Mouse (Mus musculus) liver, embryonic 14.5 days (tissue): Measurements from ENCODE around the gene Thnsl1. TPM values are rescaled to one million over a fixed set of nuclear protein-coding genes. Genes with fewer than 3 reads are reported as not detected.
A peak's percentile ranks its signal among the peaks of the same experiment; 100 is the strongest.
"Not testable (repeated sequence)": the region's sequence is repeated elsewhere in the genome, so short reads cannot be mapped to it uniquely, and the experiment has no call there.

ENCODE experiments used
- ATAC-seq: fragments of 200-750 bp; cut with Nextera tagmentation; 2 replicates; pipeline ENCODE4 v1.8.0; 2017; ENCODE audit warnings: moderate number of reproducible peaks, mild to moderate bottlenecking, moderate library complexity; ENCODE audit not compliant: insufficient read depth
- DNase-seq, 3 experiments: peaks; one replicate each; pipeline ENCODE4 v3.0.0-alpha.2; 2012 to 2013; ENCODE audit warnings: low read depth in 3 of 3, low spot score in 3 of 3
- H3K27ac ChIP-seq: fragments of 300-500 bp; sonication (generic); 2 replicates; pipeline ENCODE4 v1.5.1; 2014; ENCODE audit warnings: moderate library complexity, mild to moderate bottlenecking, control low read depth, inconsistent platforms
- H3K27me3 ChIP-seq: fragments of 300-500 bp; sonication (generic); 2 replicates; pipeline ENCODE4 v1.6.1; 2014; ENCODE audit warnings: mild to moderate bottlenecking, low read length, moderate library complexity; ENCODE audit not compliant: control insufficient read depth, insufficient read depth
- H3K36me3 ChIP-seq: fragments of 300-500 bp; sonication (generic); replicated peaks from 2 replicates; pipeline ENCODE4 v1.6.1; 2014; ENCODE audit warnings: low read depth; ENCODE audit not compliant: control insufficient read depth, insufficient read depth
- H3K4me1 ChIP-seq, 2 experiments: fragments of 200-500 bp in 1 of 2; fragments of 300-500 bp in 1 of 2; sonication (generic) in 1 of 2; replicated peaks; 2 replicates each; pipeline ENCODE4 v1.6.1; 2012 to 2014; ENCODE audit warnings: antibody characterized with exemption in 1 of 2, inconsistent platforms in 1 of 2, low read length in 1 of 2; ENCODE audit not compliant: control insufficient read depth in 2 of 2, insufficient read depth in 2 of 2
- H3K4me2 ChIP-seq: fragments of 300-500 bp; sonication (generic); 2 replicates; pipeline ENCODE4 v1.6.1; 2014; ENCODE audit warnings: low read depth, mild to moderate bottlenecking, control low read depth, moderate library complexity
- H3K4me3 ChIP-seq, 2 experiments: fragments of 200-500 bp in 1 of 2; fragments of 300-500 bp in 1 of 2; sonication (generic) in 1 of 2; 2 replicates each; pipeline ENCODE4 v1.5.1; 2012 to 2014; ENCODE audit warnings: low read depth in 2 of 2, low read length in 2 of 2, mild to moderate bottlenecking in 2 of 2, control low read depth in 1 of 2, inconsistent platforms in 1 of 2, moderate library complexity in 1 of 2; ENCODE audit not compliant: insufficient read depth in 1 of 2
- H3K9ac ChIP-seq: fragments of 300-500 bp; sonication (generic); replicated peaks from 2 replicates; pipeline ENCODE4 v1.6.1; 2014; ENCODE audit warnings: mild to moderate bottlenecking, control low read depth, moderate library complexity
- H3K9me3 ChIP-seq: fragments of 300-500 bp; sonication (generic); 2 replicates; pipeline ENCODE4 v1.6.1; 2016; ENCODE audit warnings: low read length, mixed read lengths; ENCODE audit not compliant: control insufficient read depth
- CTCF ChIP-seq: IDR thresholded peaks from 2 replicates; pipeline ENCODE4 v1.5.1; 2016; ENCODE audit warnings: antibody characterized with exemption, low read depth, control low read depth
- EP300 ChIP-seq: IDR thresholded peaks from 2 replicates; pipeline ENCODE4 v1.6.1; 2016; ENCODE audit warnings: antibody characterized with exemption, low read depth
- WGBS: fragments of 180-500 bp; shearing (Covaris S2); extraction: QIAGEN DNeasy Blood & Tissue Kit; methylation state at CpG from one replicate; pipeline ENCODE4 v1.1.7; 2014; ENCODE audit not compliant: insufficient replicate concordance; 5-methylcytosine and 5-hydroxymethylcytosine counted together
- polyA plus RNA-seq, 2 experiments: library from polyadenylated mRNA; depleted of rRNA in 1 of 2; stranded (reverse) in 1 of 2; unstranded in 1 of 2; fragments of >200 nt; fragmentation: Nextera tagmentation in 1 of 2; extraction: Ambion mirVana in 1 of 2; gene quantifications; 2 replicates each; pipeline versions ENCODE4 v1.2.1 to v1.2.3; 2012 to 2014

The Thnsl1 gene
- polyA plus RNA-seq, 2 experiments, result 1.1 to 2.0 TPM

- Histone ChIP-seq H3K4me3 (no peak overlapping the region), H3K27ac (no peak overlapping the region), H3K9me3 (no peaks in the 10 kb centered on the region), H3K9ac (no peak overlapping the region), H3K4me1 (peaks cover 7 to 28% of the 10 kb centered on the region in 2 experiments), H3K36me3 (no peaks in the 10 kb centered on the region), H3K27me3 (no peaks in the 10 kb centered on the region), H3K4me2 (no peak overlapping the region; the same call in 1 of the 2 replicates)
- ATAC-seq (peak; percentile 69), DNase-seq (no peak)
- TF ChIP-seq CTCF (no peak), EP300 (no peak)
- 53% methylated on average over 4 of the region's 4 CpGs for WGBS
Observed at GRCm38 (mm10) chr2:21235844-21236386, 30.4 kb downstream of the Thnsl1 start.

GRCm38 (mm10) chr2:21236846-21237245 lies 31.3 kb downstream of the Thnsl1 start:
- Histone ChIP-seq H3K9me3 (no peaks in the 10 kb centered on the region), H3K27me3 (no peaks in the 10 kb centered on the region), H3K9ac (no peak overlapping the region), H3K4me2 (no peak overlapping the region), H3K4me1 (peaks cover 7 to 28% of the 10 kb centered on the region in 2 experiments), H3K4me3 (no peak overlapping the region), H3K36me3 (no peaks in the 10 kb centered on the region), H3K27ac (no peak overlapping the region)
- TF ChIP-seq EP300 (no peak), CTCF (no peak)
- 27% methylated on average over 5 of the region's 5 CpGs for WGBS
- ATAC-seq, result no peak; the same call in 1 of the 2 replicates
- DNase-seq, result no peak

GRCm38 (mm10) chr2:21244104-21244503 lies 38.6 kb downstream of the Thnsl1 start:
- not testable (repeated sequence) for H3K9me3 ChIP-seq, H3K4me3 ChIP-seq, DNase-seq, H3K4me1 ChIP-seq, H3K27ac ChIP-seq, ATAC-seq, H3K27me3 ChIP-seq, H3K36me3 ChIP-seq, H3K9ac ChIP-seq, H3K4me2 ChIP-seq
- 50% methylated on average over 3 of the region's 6 CpGs for WGBS

GRCm38 (mm10) chr2:21244986-21245385 lies 39.5 kb downstream of the Thnsl1 start:
- no peak for DNase-seq
- 53% methylated on average over 4 of the region's 4 CpGs for WGBS
- H3K27me3 ChIP-seq, result no peaks in the 10 kb centered on the region
- H3K4me1 ChIP-seq, result peaks cover 0 to 2% of the 10 kb centered on the region in 2 experiments; a peak in 2 of 4 replicates
- H3K36me3 ChIP-seq, result no peaks in the 10 kb centered on the region
- no peak overlapping the region for H3K27ac ChIP-seq
- TF ChIP-seq EP300, result no peak
- no peak for TF ChIP-seq CTCF
- H3K4me2 ChIP-seq, result no peak overlapping the region
- H3K4me3 ChIP-seq, result no peak overlapping the region
- ATAC-seq, result no peak
- H3K9me3 ChIP-seq, result no peaks in the 10 kb centered on the region
- no peak overlapping the region for H3K9ac ChIP-seq

- Histone ChIP-seq H3K27ac (no peak overlapping the region), H3K9me3 (no peaks in the 10 kb centered on the region), H3K4me1 (peaks cover 0 to 2% of the 10 kb centered on the region in 2 experiments; a peak in 2 of 4 replicates), H3K9ac (no peak overlapping the region), H3K4me3 (no peak overlapping the region), H3K36me3 (no peaks in the 10 kb centered on the region), H3K4me2 (no peak overlapping the region), H3K27me3 (no peaks in the 10 kb centered on the region)
- WGBS, result 51% methylated on average over 2 of the region's 2 CpGs
- peak in 2 of 3 experiments; percentile 13 for DNase-seq
- no peak for TF ChIP-seq EP300
- peak; percentile 55 for TF ChIP-seq CTCF
- peak; percentile 86 for ATAC-seq
Observed at GRCm38 (mm10) chr2:21245477-21246102, 40.1 kb downstream of the Thnsl1 start.
